Mouse (Mus musculus) embryonic facial prominence, embryonic 13.5 days (tissue): ENCODE data around the gene Tmem131. TPM values are rescaled to one million over a fixed set of nuclear protein-coding genes. Genes with fewer than 3 reads are reported as not detected.

Source experiments
- ATAC-seq: fragments of 200-750 bp; cut with Nextera tagmentation; 2 replicates; pipeline ENCODE4 v1.8.0; 2017; ENCODE audit warnings: low read depth; ENCODE audit not compliant: insufficient number of reproducible peaks, insufficient read depth, low FRiP score, low TSS enrichment
- H3K27ac ChIP-seq: fragments of 300-500 bp; sonication (generic); 2 replicates; pipeline ENCODE4 v1.5.1; 2015; ENCODE audit warnings: moderate library complexity, mild to moderate bottlenecking, inconsistent platforms
- H3K27me3 ChIP-seq: fragments of 300-500 bp; sonication (generic); 2 replicates; pipeline ENCODE4 v1.6.1; 2015; ENCODE audit warnings: mild to moderate bottlenecking, inconsistent platforms
- H3K36me3 ChIP-seq: fragments of 300-500 bp; sonication (generic); 2 replicates; pipeline ENCODE4 v1.6.1; 2015; ENCODE audit warnings: mild to moderate bottlenecking, inconsistent platforms
- H3K4me1 ChIP-seq: fragments of 300-500 bp; sonication (generic); 2 replicates; pipeline ENCODE4 v1.6.1; 2015; ENCODE audit warnings: inconsistent platforms
- H3K4me2 ChIP-seq: fragments of 300-500 bp; sonication (generic); 2 replicates; pipeline ENCODE4 v1.6.1; 2015; ENCODE audit warnings: moderate library complexity, mild to moderate bottlenecking, inconsistent platforms
- H3K4me3 ChIP-seq: fragments of 300-500 bp; sonication (generic); 2 replicates; pipeline ENCODE4 v1.5.1; 2015; ENCODE audit warnings: mild to moderate bottlenecking, inconsistent platforms
- H3K9ac ChIP-seq: fragments of 300-500 bp; sonication (generic); 2 replicates; pipeline ENCODE4 v1.6.1; 2015; ENCODE audit warnings: mild to moderate bottlenecking, inconsistent platforms
- H3K9me3 ChIP-seq: fragments of 300-500 bp; sonication (generic); 2 replicates; pipeline ENCODE4 v1.6.1; 2016; ENCODE audit warnings: inconsistent platforms
- WGBS: fragments of 180-500 bp; shearing (Covaris S2); methylation state at CpG from one replicate; pipeline ENCODE4 v1.1.7; 2015; ENCODE audit warnings: mixed read lengths; 5-methylcytosine and 5-hydroxymethylcytosine counted together
- polyA plus RNA-seq: library from polyadenylated mRNA; unstranded; fragments of >200 nt; fragmentation: Nextera tagmentation; extraction: Ambion mirVana; gene quantifications from 2 replicates; pipeline ENCODE4 v1.2.1, GENCODE M21; 2015

The Tmem131 gene
- polyA plus RNA-seq, 1 experiment from 2014 or later, result 17.8 TPM

GRCm38 (mm10) chr1:36743046-36743445 lies 200.4 kb downstream of the Tmem131 start:
- H3K4me3 ChIP-seq, result no peak overlapping the region
- peaks cover 13% of the 10 kb centered on the region for H3K27me3 ChIP-seq
- H3K4me1 ChIP-seq, result peaks cover 10% of the 10 kb centered on the region; the same call in 1 of the 2 replicates
- no peaks in the 10 kb centered on the region for H3K9me3 ChIP-seq
- no peak for ATAC-seq
- H3K27ac ChIP-seq, result no peak overlapping the region
- 70% methylated on average over 9 of the region's 9 CpGs for WGBS
- no peak overlapping the region for H3K4me2 ChIP-seq
- no peak overlapping the region for H3K9ac ChIP-seq
- no peaks in the 10 kb centered on the region for H3K36me3 ChIP-seq

Other genes with a start within 250 kb of the Tmem131 start
- gene 4933424G06Rik, start 233.5 kb downstream of the Tmem131 start, polyA plus RNA-seq, result 0.21 and 0.25 TPM in 2 replicates
- 99.2 and 103 TPM in 2 replicates for gene Actr1b, start 229.2 kb downstream of the Tmem131 start, polyA plus RNA-seq
- 0.62 and 0.73 TPM in 2 replicates for gene Zap70, start 181.9 kb downstream of the Tmem131 start, polyA plus RNA-seq
- gene Vwa3b, start 82.9 kb upstream of the Tmem131 start, polyA plus RNA-seq, result 0.63 and 1.2 TPM in 2 replicates